In the genomic region with DNA sequence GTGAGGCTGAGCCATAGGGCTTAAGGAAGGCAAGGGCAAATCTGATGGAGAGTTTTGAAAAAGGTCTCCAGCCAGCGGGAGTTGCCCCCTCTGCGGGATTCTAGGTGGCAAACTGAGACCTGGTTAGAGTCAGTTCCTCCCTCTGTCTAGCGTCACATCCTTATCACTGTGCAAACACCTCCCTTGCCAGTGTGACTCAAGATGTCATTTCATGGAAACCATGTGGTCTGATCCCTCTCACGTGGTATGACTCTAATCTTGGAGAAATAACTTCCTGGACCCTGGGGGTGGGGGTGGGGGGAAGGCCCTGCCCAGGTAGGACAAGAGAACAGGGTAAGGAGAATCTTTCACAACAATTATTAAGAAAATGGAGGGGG, we compare ENCODE assay signal across 15 mouse cellular contexts. TPM values are rescaled to one million over a fixed set of nuclear protein-coding genes. Genes with fewer than 3 reads are reported as not detected.
A peak's percentile ranks its signal among the peaks of the same experiment; 100 is the strongest.
DNase-seq lines count a peak whose midpoint lies in the region; ATAC-seq and TF ChIP-seq lines count a peak whose summit lies in the region.
"Had no signal": no experiment of that assay in that cellular context is flagged by ENCODE, and none has a peak within 500 bp of the region (broad histone marks: within the 10 kb centered on the region; RNA-seq: fewer than 3 reads in every experiment).

No protein-coding gene starts in this region.

- TF ChIP-seq RAD21 in MEL (IDR thresholded peaks at IDR 0.05; ENCODE audit: low read depth, low read length) = no peak

- H3K4me2 ChIP-seq in heart, embryonic 14.5 days (ENCODE audit: low read length) = no peak overlapping the region
- peak overlapping the region; percentile 22 for H3K4me2 ChIP-seq in liver, embryonic 12.5 days
- H3K4me2 ChIP-seq in hindbrain, embryonic 12.5 days (replicated peaks) = no peak overlapping the region

- DNase-seq in heart, postnatal 4 days = no peak
- DNase-seq in MEL (ENCODE audit: low read depth, low spot score) = peak; percentile 87
- peak; percentile 68 for DNase-seq in lung, postnatal 36 days
- no peak for DNase-seq in cerebellum, postnatal 4 days (ENCODE audit: low spot score in 2 of 2)
- DNase-seq in left cerebral cortex, adult 9 months (ENCODE audit: low spot score in 2 of 2) = no peak
- DNase-seq: adrenal gland, adult 2 months; cerebellum, adult 11 months; right cerebral cortex, postnatal 25 days; thymus, adult 2 months had no signal

- H3K4me3 ChIP-seq in heart, embryonic 14.5 days (ENCODE audit: control insufficient read depth in 1 of 2, insufficient read depth in 1 of 2, low read depth in 1 of 2, low read length in 2 of 2) = no peak overlapping the region
- H3K4me3 ChIP-seq in MEL (ENCODE audit: control insufficient read depth in 1 of 2, insufficient read depth in 1 of 2, low read depth in 2 of 2, low read length in 2 of 2) = peak overlapping the region; percentile 21 to 22; a peak in 2 of 4 replicates
- H3K4me3 ChIP-seq in liver, embryonic 12.5 days = no peak overlapping the region
- no peak overlapping the region for H3K4me3 ChIP-seq in hindbrain, embryonic 12.5 days

- H3K36me3 ChIP-seq in heart, embryonic 14.5 days (ENCODE audit: control insufficient read depth, insufficient read depth, low read length) = no peaks in the 10 kb centered on the region
- peaks cover 0 to 25% of the 10 kb centered on the region in 2 experiments; a peak in 2 of 4 replicates for H3K36me3 ChIP-seq in MEL (ENCODE audit: control insufficient read depth in 1 of 2, insufficient read depth in 2 of 2, low read length in 2 of 2)
- H3K36me3 ChIP-seq in liver, embryonic 12.5 days = no peaks in the 10 kb centered on the region
- H3K36me3 ChIP-seq in hindbrain, embryonic 12.5 days = no peaks in the 10 kb centered on the region

- H3K79me2 ChIP-seq in MEL (ENCODE audit: control insufficient read depth, insufficient read depth, low read length, poor library complexity) = no peaks in the 10 kb centered on the region

- peaks cover 5% of the 10 kb centered on the region; the same call in 1 of the 2 replicates for H3K27me3 ChIP-seq in heart, embryonic 14.5 days (ENCODE audit: control insufficient read depth, insufficient read depth, low read length)
- H3K27me3 ChIP-seq in MEL (ENCODE audit: control insufficient read depth in 1 of 2, insufficient read depth in 2 of 2, low read length in 2 of 2) = no peaks in the 10 kb centered on the region
- peaks cover 20% of the 10 kb centered on the region for H3K27me3 ChIP-seq in liver, embryonic 12.5 days (replicated peaks)
- H3K27me3 ChIP-seq in hindbrain, embryonic 12.5 days = peaks cover 3% of the 10 kb centered on the region; the same call in 1 of the 2 replicates
- H3K27me3 ChIP-seq: Patski had no signal

- H3K9ac ChIP-seq in heart, embryonic 14.5 days (ENCODE audit: low read length) = 0 out of 2 replicates have a peak overlapping the region, but pooled peaks have one; percentile 10
- peak overlapping the region; percentile 31 for H3K9ac ChIP-seq in MEL (ENCODE audit: control insufficient read depth, low read depth, low read length, poor library complexity, severe bottlenecking)
- H3K9ac ChIP-seq in liver, embryonic 12.5 days = no peak overlapping the region
- no peak overlapping the region for H3K9ac ChIP-seq in hindbrain, embryonic 12.5 days

- 7% methylated on average over 4 of the region's 4 CpGs for WGBS in heart, embryonic 14.5 days
- WGBS in liver, embryonic 12.5 days (ENCODE audit: insufficient replicate concordance) = 5% methylated on average over 4 of the region's 4 CpGs
- WGBS in hindbrain, embryonic 12.5 days = 49% methylated on average over 4 of the region's 4 CpGs

- no peak overlapping the region for H3K27ac ChIP-seq in heart, embryonic 14.5 days (replicated peaks in 1 of 2; ENCODE audit: control insufficient read depth in 1 of 2, insufficient read depth in 1 of 2, low read depth in 2 of 2, low read length in 2 of 2)
- peak overlapping the region; percentile 76 for H3K27ac ChIP-seq in MEL (ENCODE audit: control insufficient read depth, low read depth, low read length)
- H3K27ac ChIP-seq in liver, embryonic 12.5 days = no peak overlapping the region
- no peak overlapping the region for H3K27ac ChIP-seq in hindbrain, embryonic 12.5 days

- ATAC-seq in heart, embryonic 14.5 days (ENCODE audit: insufficient number of reproducible peaks, insufficient read depth, low FRiP score, low read depth) = no peak
- ATAC-seq in liver, embryonic 12.5 days = peak; percentile 41; the same call in 1 of the 2 replicates
- no peak for ATAC-seq in hindbrain, embryonic 12.5 days (ENCODE audit: low FRiP score)

- peak; percentile 46 to 72; a peak in 3 of 4 replicates for TF ChIP-seq EP300 in MEL (IDR thresholded peaks at IDR 0.05; ENCODE audit: low read depth in 1 of 2, low read length in 2 of 2)

- no peak for TF ChIP-seq CTCF in MEL (IDR thresholded peaks at IDR 0.05 in 2 of 3, conservative IDR thresholded peaks at IDR 0.05 in 1 of 3; ENCODE audit: control insufficient read depth in 1 of 3, insufficient read depth in 1 of 3, low read depth in 2 of 3, low read length in 3 of 3, poor library complexity in 1 of 3, severe bottlenecking in 1 of 3)

- 0 out of 4 replicates have a peak, but pooled peaks of 1 of the 2 experiments have one; percentile 35 for TF ChIP-seq POLR2A in MEL (IDR thresholded peaks at IDR 0.05; ENCODE audit: control insufficient read depth in 1 of 2, insufficient read depth in 1 of 2, low read depth in 1 of 2, low read length in 2 of 2, poor library complexity in 1 of 2)

- H3K4me1 ChIP-seq in heart, embryonic 14.5 days (ENCODE audit: control insufficient read depth in 2 of 2, insufficient read depth in 2 of 2, low read length in 2 of 2) = peaks cover 11 to 15% of the 10 kb centered on the region in 2 experiments
- H3K4me1 ChIP-seq in MEL (ENCODE audit: control insufficient read depth in 1 of 2, insufficient read depth in 2 of 2, low read length in 2 of 2) = peaks cover 8 to 47% of the 10 kb centered on the region in 2 experiments
- peaks cover 22% of the 10 kb centered on the region for H3K4me1 ChIP-seq in liver, embryonic 12.5 days
- peaks cover 4% of the 10 kb centered on the region; the same call in 1 of the 2 replicates for H3K4me1 ChIP-seq in hindbrain, embryonic 12.5 days

- H3K9me3 ChIP-seq in heart, embryonic 14.5 days (ENCODE audit: control insufficient read depth, low read length) = no peaks in the 10 kb centered on the region
- no peaks in the 10 kb centered on the region for H3K9me3 ChIP-seq in MEL (replicated peaks; ENCODE audit: insufficient read depth, low read length)
- no peaks in the 10 kb centered on the region for H3K9me3 ChIP-seq in liver, embryonic 12.5 days (replicated peaks)
- H3K9me3 ChIP-seq in hindbrain, embryonic 12.5 days (replicated peaks) = no peaks in the 10 kb centered on the region

TF ChIP-seq in MEL, 35 proteins besides CTCF, POLR2A, EP300 and RAD21 (continues in another document):
- peak in 1 of 2 experiments; percentile 59; a peak in 1 of 4 replicates for TF ChIP-seq USF2 (IDR thresholded peaks at IDR 0.05; ENCODE audit: borderline replicate concordance in 1 of 2, insufficient read depth in 1 of 2, low read depth in 1 of 2, low read length in 2 of 2)
- TF ChIP-seq MAFK (IDR thresholded peaks at IDR 0.05; ENCODE audit: borderline replicate concordance, low read depth, low read length) = no peak
- no peak for TF ChIP-seq POLR2AphosphoS5 (IDR thresholded peaks at IDR 0.05; ENCODE audit: borderline replicate concordance, low read depth, low read length)
- no peak for TF ChIP-seq SMC3 (IDR thresholded peaks at IDR 0.05; ENCODE audit: low read depth, low read length)
- TF ChIP-seq MYB (IDR thresholded peaks at IDR 0.05; ENCODE audit: low read depth, low read length) = no peak
- peak; percentile 20; the same call in 1 of the 2 replicates for TF ChIP-seq ELF1 (IDR thresholded peaks at IDR 0.05; ENCODE audit: low read depth, low read length)
- TF ChIP-seq MAZ (IDR thresholded peaks at IDR 0.05; ENCODE audit: low read depth, low read length) = no peak

RNA-seq across cellular contexts. Expression of a gene that starts 8.7 kb away (rescaled TPM):
- polyA plus RNA-seq in heart, embryonic 14.5 days (2014; fragmentation: Nextera tagmentation; extraction: Ambion mirVana) = 0.18 and 0.27 TPM in 2 replicates
- not detected for total RNA-seq in heart, postnatal 4 days (2021)
- total RNA-seq in MEL (2012; rRNA removed) = 0.42 and 0.69 TPM in 2 replicates
- under 1 TPM in 1 of 2 experiments, not detected in 1; 0.38 TPM for polyA plus RNA-seq in MEL (2012; ENCODE audit: insufficient read depth in 1 of 2, insufficient read length in 2 of 2, low read depth in 1 of 2, low replicate concordance in 2 of 2, missing spikeins in 1 of 2)
- polyA plus RNA-seq in liver, embryonic 12.5 days (2016; fragmentation: Nextera tagmentation; extraction: Ambion mirVana) = 6.9 and 7.8 TPM in 2 replicates
- polyA plus RNA-seq in hindbrain, embryonic 12.5 days (2016; fragmentation: Nextera tagmentation; extraction: Ambion mirVana) = 1.1 and 1.2 TPM in 2 replicates
- total RNA-seq: adrenal gland, adult 2 months had no signal
- polyA plus RNA-seq: adrenal gland, adult 2 months; forebrain, embryonic 11.5 days; liver, adult 2 months had no signal

RNA-seq across cellular contexts. Expression of a gene that starts 33.9 kb away (rescaled TPM):
- 112 and 132 TPM in 2 replicates for polyA plus RNA-seq in heart, embryonic 14.5 days (2014; fragmentation: Nextera tagmentation; extraction: Ambion mirVana)
- total RNA-seq in heart, postnatal 4 days (2021) = 100 to 1,000 TPM; 235 to 242 TPM
- 441 and 515 TPM in 2 replicates for total RNA-seq in MEL (2012; rRNA removed)
- polyA plus RNA-seq in MEL (2012; ENCODE audit: insufficient read depth in 1 of 2, insufficient read length in 2 of 2, low read depth in 1 of 2, low replicate concordance in 2 of 2, missing spikeins in 1 of 2) = 100 to 1,000 TPM; 192 to 740 TPM
- 130 and 131 TPM in 2 replicates for polyA plus RNA-seq in liver, embryonic 12.5 days (2016; fragmentation: Nextera tagmentation; extraction: Ambion mirVana)
- 56.6 and 60.7 TPM in 2 replicates for polyA plus RNA-seq in hindbrain, embryonic 12.5 days (2016; fragmentation: Nextera tagmentation; extraction: Ambion mirVana)

RNA-seq across cellular contexts. Expression of a gene that starts 35.7 kb away (rescaled TPM):
- 0.49 and 0.89 TPM in 2 replicates for polyA plus RNA-seq in heart, embryonic 14.5 days (2014; fragmentation: Nextera tagmentation; extraction: Ambion mirVana)
- under 1 TPM; 0.36 to 0.62 TPM for total RNA-seq in heart, postnatal 4 days (2021)
- 0.36 and 0.58 TPM in 2 replicates for total RNA-seq in MEL (2012; rRNA removed)
- under 1 TPM in 1 of 2 experiments, not detected in 1; 0.33 TPM for polyA plus RNA-seq in MEL (2012; ENCODE audit: insufficient read depth in 1 of 2, insufficient read length in 2 of 2, low read depth in 1 of 2, low replicate concordance in 2 of 2, missing spikeins in 1 of 2)
- 0.14 and 0.51 TPM in 2 replicates for polyA plus RNA-seq in liver, embryonic 12.5 days (2016; fragmentation: Nextera tagmentation; extraction: Ambion mirVana)
- 0.90 and 0.98 TPM in 2 replicates for polyA plus RNA-seq in hindbrain, embryonic 12.5 days (2016; fragmentation: Nextera tagmentation; extraction: Ambion mirVana)
- polyA plus RNA-seq: adrenal gland, adult 2 months; liver, adult 2 months had no signal

RNA-seq across cellular contexts. Expression of a gene that starts 35.9 kb away (rescaled TPM):
- polyA plus RNA-seq in heart, embryonic 14.5 days (2014; fragmentation: Nextera tagmentation; extraction: Ambion mirVana) = 29.2 and 29.5 TPM in 2 replicates
- 10 to 100 TPM; 39.2 to 40.7 TPM for total RNA-seq in heart, postnatal 4 days (2021)
- total RNA-seq in MEL (2012; rRNA removed) = 42.3 and 51.8 TPM in 2 replicates
- polyA plus RNA-seq in MEL (2012; ENCODE audit: insufficient read depth in 1 of 2, insufficient read length in 2 of 2, low read depth in 1 of 2, low replicate concordance in 2 of 2, missing spikeins in 1 of 2) = 10 to 100 TPM in 1 of 2 experiments, not detected in 1; 72.0 TPM
- polyA plus RNA-seq in liver, embryonic 12.5 days (2016; fragmentation: Nextera tagmentation; extraction: Ambion mirVana) = 25.4 and 30.7 TPM in 2 replicates
- 24.3 and 25.7 TPM in 2 replicates for polyA plus RNA-seq in hindbrain, embryonic 12.5 days (2016; fragmentation: Nextera tagmentation; extraction: Ambion mirVana)

Comparison
In these comparisons a context has a peak if more than half of its experiments do, and no peak if none do; other contexts are left out.
1. H3K4me3 ChIP-seq: peak in MEL (2 of 2); none in heart, embryonic 14.5 days (0 of 2), liver, embryonic 12.5 days (single experiment) and hindbrain, embryonic 12.5 days (single experiment).
2. H3K9ac ChIP-seq: peak in heart, embryonic 14.5 days (single experiment) and MEL (single experiment); none in liver, embryonic 12.5 days (single experiment) and hindbrain, embryonic 12.5 days (single experiment).
3. DNase-seq: peak in MEL (single experiment) and lung, postnatal 36 days (single experiment); none in heart, postnatal 4 days (single experiment), cerebellum, postnatal 4 days (0 of 2) and left cerebral cortex, adult 9 months (0 of 2).